Mouse (Mus musculus) myocyte (in vitro differentiated cells): Measurements from ENCODE around the gene Xylt1.

Experiments used
- MAX ChIP-seq: IDR thresholded peaks from one replicate; pipeline ENCODE4 v1.6.1; 2011; ENCODE audit warnings: low read depth, mild to moderate bottlenecking, control low read depth
- MYOG ChIP-seq, 3 experiments: IDR thresholded peaks; one replicate each; pipeline ENCODE4 v1.6.1; 2011; ENCODE audit warnings: control low read depth in 2 of 3, low read depth in 2 of 3, mild to moderate bottlenecking in 2 of 3; ENCODE audit not compliant: insufficient read length in 2 of 3, control insufficient read depth in 1 of 3, insufficient read depth in 1 of 3
- POLR2A ChIP-seq: IDR thresholded peaks from one replicate; pipeline ENCODE4 v1.6.1; 2011; ENCODE audit warnings: low read depth, mild to moderate bottlenecking, control low read depth, moderate library complexity; ENCODE audit not compliant: insufficient read length
- POLR2AphosphoS2 ChIP-seq: IDR thresholded peaks from one replicate; pipeline ENCODE4 v1.6.1; 2011; ENCODE audit warnings: low read depth, control low read depth; ENCODE audit not compliant: insufficient read length
- TCF12 ChIP-seq: IDR thresholded peaks from one replicate; pipeline ENCODE4 v1.6.1; 2011; ENCODE audit warnings: mild to moderate bottlenecking, control low read depth; ENCODE audit not compliant: poor library complexity, insufficient read depth, severe bottlenecking
- TCF3 ChIP-seq: IDR thresholded peaks from one replicate; pipeline ENCODE4 v1.6.1; 2011; ENCODE audit warnings: low read depth, control low read depth; ENCODE audit not compliant: insufficient read length
- USF1 ChIP-seq: IDR thresholded peaks from one replicate; pipeline ENCODE4 v1.6.1; 2011; ENCODE audit warnings: low read depth, mild to moderate bottlenecking, control low read depth, moderate library complexity

GRCm38 (mm10) chr7:117454789-117455548, 74.2 kb downstream of the Xylt1 start:
- TF ChIP-seq TCF3 (no peak), POLR2AphosphoS2 (no peak), POLR2A (no peak), USF1 (no peak), TCF12 (no peak), MAX (no peak), MYOG (IDR thresholded peaks at IDR 0.05; ENCODE audit: control insufficient read depth in 1 of 3, insufficient read depth in 1 of 3, insufficient read length in 2 of 3, low read depth in 2 of 3) (no peak)
